Mouse (Mus musculus) MEL (cell line): Measurements from ENCODE around the gene Shld2. TPM values are rescaled to one million over a fixed set of nuclear protein-coding genes. Genes with fewer than 3 reads are reported as not detected.
A peak's percentile ranks its signal among the peaks of the same experiment; 100 is the strongest.

Experiments used
- DNase-seq: peaks from one replicate; pipeline ENCODE4 v3.0.0; 2011; ENCODE audit warnings: low read depth, low spot score
- H3K27ac ChIP-seq: 2 replicates; pipeline ENCODE4 v1.5.1; 2012; ENCODE audit warnings: low read depth, mild to moderate bottlenecking, control low read depth, low read length, moderate library complexity; ENCODE audit not compliant: control insufficient read depth
- H3K27me3 ChIP-seq, 2 experiments: fragments of 150-350 bp in 1 of 2; sonication (generic) in 1 of 2; 2 replicates each; pipeline ENCODE4 v1.6.1; 2012; ENCODE audit warnings: low read length in 2 of 2, mild to moderate bottlenecking in 2 of 2, improper control_type of control experiment in 1 of 2, moderate library complexity in 1 of 2; ENCODE audit not compliant: insufficient read depth in 2 of 2, control insufficient read depth in 1 of 2
- H3K36me3 ChIP-seq, 2 experiments: 2 replicates each; pipeline ENCODE4 v1.6.1; 2012 to 2014; ENCODE audit warnings: low read length in 2 of 2, improper control_type of control experiment in 1 of 2, inconsistent platforms in 1 of 2, mild to moderate bottlenecking in 1 of 2; ENCODE audit not compliant: insufficient read depth in 2 of 2, control insufficient read depth in 1 of 2
- H3K4me1 ChIP-seq, 2 experiments: fragments of 150-350 bp in 1 of 2; sonication (generic) in 1 of 2; 2 replicates each; pipeline ENCODE4 v1.6.1; 2012; ENCODE audit warnings: low read length in 2 of 2, improper control_type of control experiment in 1 of 2, mild to moderate bottlenecking in 1 of 2; ENCODE audit not compliant: insufficient read depth in 2 of 2, control insufficient read depth in 1 of 2
- H3K4me3 ChIP-seq, 2 experiments: fragments of 150-350 bp in 1 of 2; sonication (generic) in 1 of 2; 2 replicates each; pipeline ENCODE4 v1.5.1; 2012; ENCODE audit warnings: low read depth in 2 of 2, low read length in 2 of 2, mild to moderate bottlenecking in 2 of 2, moderate library complexity in 2 of 2, control low read depth in 1 of 2, improper control_type of control experiment in 1 of 2; ENCODE audit not compliant: control insufficient read depth in 1 of 2, insufficient read depth in 1 of 2
- H3K79me2 ChIP-seq: 2 replicates; pipeline ENCODE4 v1.6.1; 2012; ENCODE audit warnings: mild to moderate bottlenecking, low read length, moderate library complexity; ENCODE audit not compliant: control insufficient read depth, poor library complexity, insufficient read depth
- H3K9ac ChIP-seq: 2 replicates; pipeline ENCODE4 v1.6.1; 2012; ENCODE audit warnings: low read depth, mild to moderate bottlenecking, control low read depth, low read length, moderate library complexity; ENCODE audit not compliant: control insufficient read depth, poor library complexity, severe bottlenecking
- H3K9me3 ChIP-seq: fragments of 150-350 bp; sonication (generic); replicated peaks from 2 replicates; pipeline ENCODE4 v1.6.1; 2012; ENCODE audit warnings: mild to moderate bottlenecking, low read length, improper control_type of control experiment, moderate library complexity; ENCODE audit not compliant: insufficient read depth
- BHLHE40 ChIP-seq: IDR thresholded peaks from 2 replicates; pipeline ENCODE4 v1.6.1; 2012; ENCODE audit warnings: low read depth, mild to moderate bottlenecking, inconsistent platforms, low read length, improper control_type of control experiment, borderline replicate concordance
- CHD1 ChIP-seq: IDR thresholded peaks from 2 replicates; pipeline ENCODE4 v1.6.1; 2012; ENCODE audit warnings: low read depth, mild to moderate bottlenecking, inconsistent platforms, low read length, improper control_type of control experiment
- CHD2 ChIP-seq: IDR thresholded peaks from 2 replicates; pipeline ENCODE4 v1.6.1; 2011; ENCODE audit warnings: low read length, improper control_type of control experiment
- CTCF ChIP-seq, 3 experiments: IDR thresholded peaks in 2 of 3; conservative IDR thresholded peaks in 1 of 3; 2 replicates each; pipeline ENCODE4 v1.5.1; 2011 to 2012; ENCODE audit warnings: low read length in 3 of 3, low read depth in 2 of 3, mild to moderate bottlenecking in 2 of 3, improper control_type of control experiment in 1 of 3, inconsistent platforms in 1 of 3, mixed read lengths in 1 of 3, moderate library complexity in 1 of 3; ENCODE audit not compliant: control insufficient read depth in 1 of 3, insufficient read depth in 1 of 3, poor library complexity in 1 of 3, severe bottlenecking in 1 of 3
- E2F4 ChIP-seq: IDR thresholded peaks from 2 replicates; pipeline ENCODE4 v1.6.1; 2011; ENCODE audit warnings: low read depth, low read length, improper control_type of control experiment, borderline replicate concordance
- GATA1 ChIP-seq: IDR thresholded peaks from 2 replicates; pipeline ENCODE4 v1.6.1; 2011; ENCODE audit warnings: low read depth, low read length, improper control_type of control experiment
- JUND ChIP-seq: IDR thresholded peaks from 2 replicates; pipeline ENCODE4 v1.6.1; 2011; ENCODE audit warnings: low read depth, mild to moderate bottlenecking, improper control_type of control experiment, low read length
- MAFK ChIP-seq: IDR thresholded peaks from 2 replicates; pipeline ENCODE4 v1.6.1; 2011; ENCODE audit warnings: low read depth, mild to moderate bottlenecking, low read length, improper control_type of control experiment, borderline replicate concordance
- MAX ChIP-seq: IDR thresholded peaks from 2 replicates; pipeline ENCODE4 v1.6.1; 2011; ENCODE audit warnings: low read length, improper control_type of control experiment
- MAZ ChIP-seq: IDR thresholded peaks from 2 replicates; pipeline ENCODE4 v1.6.1; 2012; ENCODE audit warnings: low read depth, mild to moderate bottlenecking, inconsistent platforms, low read length, improper control_type of control experiment
- MEF2A ChIP-seq: IDR thresholded peaks from 2 replicates; pipeline ENCODE4 v1.6.1; 2014; ENCODE audit warnings: low read depth, mild to moderate bottlenecking, inconsistent platforms, low read length, improper control_type of control experiment; ENCODE audit not compliant: poor library complexity, insufficient replicate concordance, severe bottlenecking; ENCODE audit errors: extremely low read depth
- MYB ChIP-seq: IDR thresholded peaks from 2 replicates; pipeline ENCODE4 v1.6.1; 2011; ENCODE audit warnings: mild to moderate bottlenecking, low read depth, low read length, improper control_type of control experiment
- NELFE ChIP-seq: IDR thresholded peaks from 2 replicates; pipeline ENCODE4 v1.6.1; 2011; ENCODE audit warnings: low read depth, low read length, improper control_type of control experiment
- POLR2A ChIP-seq, 2 experiments: IDR thresholded peaks; 2 replicates each; pipeline ENCODE4 v1.6.1; 2011 to 2012; ENCODE audit warnings: low read length in 2 of 2, mild to moderate bottlenecking in 2 of 2, control low read depth in 1 of 2, improper control_type of control experiment in 1 of 2, low read depth in 1 of 2, moderate library complexity in 1 of 2; ENCODE audit not compliant: control insufficient read depth in 1 of 2, insufficient read depth in 1 of 2, poor library complexity in 1 of 2
- POLR2AphosphoS2 ChIP-seq: IDR thresholded peaks from 2 replicates; pipeline ENCODE4 v1.6.1; 2011; ENCODE audit warnings: low read length, improper control_type of control experiment
- RCOR1 ChIP-seq: IDR thresholded peaks from 2 replicates; pipeline ENCODE4 v1.6.1; 2012; ENCODE audit warnings: low read depth, mild to moderate bottlenecking, inconsistent platforms, low read length, improper control_type of control experiment
- USF2 ChIP-seq, 2 experiments: IDR thresholded peaks; 2 replicates each; pipeline ENCODE4 v1.6.1; 2011 to 2012; ENCODE audit warnings: improper control_type of control experiment in 2 of 2, low read length in 2 of 2, borderline replicate concordance in 1 of 2, inconsistent platforms in 1 of 2, low read depth in 1 of 2, mild to moderate bottlenecking in 1 of 2; ENCODE audit not compliant: insufficient read depth in 1 of 2
- ZMIZ1 ChIP-seq: IDR thresholded peaks from 2 replicates; pipeline ENCODE4 v1.6.1; 2012; ENCODE audit warnings: low read depth, mild to moderate bottlenecking, inconsistent platforms, low read length, improper control_type of control experiment, moderate library complexity
- ZNF384 ChIP-seq: IDR thresholded peaks from 2 replicates; pipeline ENCODE4 v1.6.1; 2012; ENCODE audit warnings: low read depth, mild to moderate bottlenecking, inconsistent platforms, low read length, improper control_type of control experiment
- polyA plus RNA-seq, 2 experiments: library from polyadenylated mRNA; stranded (reverse) in 1 of 2; unstranded in 1 of 2; fragments of >175 nt in 1 of 2; fragments of >200 nt in 1 of 2; gene quantifications; 2 replicates each; pipeline versions ENCODE4 v1.2.1 to v1.2.4; 2012; ENCODE audit warnings: low replicate concordance in 2 of 2, low read depth in 1 of 2; ENCODE audit not compliant: insufficient read length in 2 of 2, insufficient read depth in 1 of 2, missing spikeins in 1 of 2
- total RNA-seq: library from RNA; depleted of rRNA; stranded (reverse); fragments of 300-350 nt; gene quantifications from 2 replicates; pipeline ENCODE4 v1.2.3, GENCODE M21; 2012

Shld2 gene
- total and polyA plus RNA-seq, 3 experiments, result 7.0 to 7.9 TPM; not detected in 1

GRCm38 (mm10) chr14:34310234-34310965 is at the start of gene Shld2, which contains the start of gene Glud1 (continued):
- 0 out of 6 replicates have a peak, but pooled peaks of 1 of the 3 experiments have one; percentile 3 for TF ChIP-seq CTCF (IDR thresholded peaks at IDR 0.05 in 2 of 3, conservative IDR thresholded peaks at IDR 0.05 in 1 of 3; ENCODE audit: control insufficient read depth in 1 of 3, insufficient read depth in 1 of 3, low read depth in 2 of 3, low read length in 3 of 3, poor library complexity in 1 of 3, severe bottlenecking in 1 of 3)
- 0 out of 2 replicates have a peak, but pooled peaks have one; percentile 36 for TF ChIP-seq MAZ
- no peak for TF ChIP-seq MYB
- TF ChIP-seq MEF2A, result no peak

- no peaks in the 10 kb centered on the region for H3K27me3 ChIP-seq
- H3K27ac ChIP-seq, result no peak overlapping the region
- DNase-seq, result no peak
- no peak overlapping the region for H3K9ac ChIP-seq
- H3K4me1 ChIP-seq, result peaks cover 5% of the 10 kb centered on the region in 2 experiments
- H3K9me3 ChIP-seq, result no peaks in the 10 kb centered on the region
- no peak overlapping the region for H3K4me3 ChIP-seq
- peaks cover 0 to 7% of the 10 kb centered on the region in 2 experiments; a peak in 2 of 4 replicates for H3K36me3 ChIP-seq
- no peaks in the 10 kb centered on the region; the same call in 1 of the 2 replicates for H3K79me2 ChIP-seq
- TF ChIP-seq ZMIZ1 (no peak), CHD2 (no peak), BHLHE40 (no peak), MYB (no peak), CTCF (IDR thresholded peaks at IDR 0.05 in 2 of 3, conservative IDR thresholded peaks at IDR 0.05 in 1 of 3; ENCODE audit: control insufficient read depth in 1 of 3, insufficient read depth in 1 of 3, low read depth in 2 of 3, low read length in 3 of 3, poor library complexity in 1 of 3, severe bottlenecking in 1 of 3) (no peak), USF2 (IDR thresholded peaks at IDR 0.05; ENCODE audit: borderline replicate concordance in 1 of 2, insufficient read depth in 1 of 2, low read depth in 1 of 2, low read length in 2 of 2) (no peak), MAFK (no peak), CHD1 (no peak), MAX (no peak), MAZ (no peak), POLR2AphosphoS2 (no peak), JUND (no peak), POLR2A (IDR thresholded peaks at IDR 0.05; ENCODE audit: control insufficient read depth in 1 of 2, insufficient read depth in 1 of 2, low read depth in 1 of 2, low read length in 2 of 2, poor library complexity in 1 of 2) (no peak), E2F4 (no peak), RCOR1 (no peak), GATA1 (no peak), NELFE (no peak), ZNF384 (no peak)
Observed at GRCm38 (mm10) chr14:34359676-34360244, 49.5 kb upstream of the Shld2 start.
